Mouse (Mus musculus) E14TG2a.4 (cell line): ENCODE data around the gene Gm45021.

ENCODE experiments used
- H3K27me3 ChIP-seq: 2 replicates; pipeline ENCODE4 v1.6.1; 2014; ENCODE audit warnings: low read length, control low read depth; ENCODE audit not compliant: insufficient read depth
- H3K36me3 ChIP-seq: 2 replicates; pipeline ENCODE4 v1.6.1; 2014; ENCODE audit warnings: low read length, control low read depth; ENCODE audit not compliant: insufficient read depth
- H3K4me1 ChIP-seq: replicated peaks from 2 replicates; pipeline ENCODE4 v1.6.1; 2014; ENCODE audit warnings: low read depth, low read length, control low read depth
- H3K4me3 ChIP-seq: replicated peaks from 2 replicates; pipeline ENCODE4 v1.5.1; 2014; ENCODE audit warnings: mild to moderate bottlenecking, low read length
- H3K9me3 ChIP-seq: 2 replicates; pipeline ENCODE4 v1.6.1; 2014; ENCODE audit warnings: low read length, control low read depth
- CTCF ChIP-seq: conservative IDR thresholded peaks from 2 replicates; pipeline ENCODE4 v1.5.1; 2014; ENCODE audit warnings: low read length
- NANOG ChIP-seq: IDR thresholded peaks from 2 replicates; pipeline ENCODE4 v1.6.1; 2014; ENCODE audit warnings: borderline replicate concordance, low read length, mixed read lengths
- POU5F1 ChIP-seq: IDR thresholded peaks from 2 replicates; pipeline ENCODE4 v1.6.1; 2014; ENCODE audit warnings: low read length, borderline replicate concordance

Gm45021 gene

GRCm38 (mm10) chr6:48581257-48581656, 8.2 kb upstream of the Gm45021 start:
- TF ChIP-seq NANOG (no peak), CTCF (no peak), POU5F1 (no peak)
- Histone ChIP-seq H3K4me1 (no peaks in the 10 kb centered on the region), H3K4me3 (no peak overlapping the region), H3K36me3 (no peaks in the 10 kb centered on the region), H3K9me3 (peaks cover 5% of the 10 kb centered on the region), H3K27me3 (peaks cover 10% of the 10 kb centered on the region)

GRCm38 (mm10) chr6:48582037-48582436, 7.4 kb upstream of the Gm45021 start:
- TF ChIP-seq NANOG (no peak), CTCF (peak; percentile 87)
- Histone ChIP-seq H3K9me3 (peaks cover 9% of the 10 kb centered on the region), H3K4me3 (no peak overlapping the region), H3K4me1 (no peaks in the 10 kb centered on the region), H3K36me3 (no peaks in the 10 kb centered on the region), H3K27me3 (peaks cover 10% of the 10 kb centered on the region)

DNA sequence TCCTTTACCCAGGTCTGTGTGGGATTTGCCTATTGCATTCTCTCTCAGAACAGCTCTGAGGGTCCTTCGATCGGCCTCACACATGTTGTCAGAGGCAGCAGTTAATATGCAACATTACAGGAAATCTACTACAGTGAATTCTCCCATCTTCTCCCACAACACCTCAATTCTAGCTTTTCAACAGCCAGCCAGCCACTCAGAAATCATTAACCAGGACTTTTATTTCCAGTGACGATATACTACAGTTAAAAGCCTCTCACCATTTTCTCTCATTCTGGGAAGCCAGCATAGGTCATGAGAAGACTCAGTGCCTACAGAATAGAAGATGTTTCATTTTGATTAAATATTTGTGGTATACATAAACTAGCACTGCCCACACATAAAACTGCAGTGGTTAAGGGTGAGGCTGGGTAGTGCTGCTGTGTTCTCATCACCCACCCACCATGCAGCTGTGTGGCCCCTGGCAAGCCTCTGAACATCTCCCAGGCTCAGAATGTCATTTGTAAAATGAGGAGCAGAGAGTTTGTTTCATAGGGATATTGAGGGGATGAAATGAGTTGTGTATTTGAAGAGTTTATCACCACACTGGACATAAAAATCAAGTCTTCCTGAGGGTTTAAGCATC, 1.9 kb downstream of the Gm45021 start:
- Histone ChIP-seq H3K4me3 (no peak overlapping the region), H3K27me3 (peaks cover 61% of the 10 kb centered on the region), H3K36me3 (no peaks in the 10 kb centered on the region), H3K4me1 (peaks cover 24% of the 10 kb centered on the region), H3K9me3 (peaks cover 3% of the 10 kb centered on the region)
- TF ChIP-seq POU5F1 (no peak), CTCF (no peak), NANOG (no peak)

GRCm38 (mm10) chr6:48591871-48592270, 2.5 kb downstream of the Gm45021 start:
- H3K9me3 ChIP-seq, result no peaks in the 10 kb centered on the region
- H3K36me3 ChIP-seq, result no peaks in the 10 kb centered on the region
- peaks cover 29% of the 10 kb centered on the region for H3K4me1 ChIP-seq
- H3K27me3 ChIP-seq, result peaks cover 66% of the 10 kb centered on the region
- no peak overlapping the region for H3K4me3 ChIP-seq
- TF ChIP-seq POU5F1 (no peak), CTCF (no peak), NANOG (no peak)

DNA sequence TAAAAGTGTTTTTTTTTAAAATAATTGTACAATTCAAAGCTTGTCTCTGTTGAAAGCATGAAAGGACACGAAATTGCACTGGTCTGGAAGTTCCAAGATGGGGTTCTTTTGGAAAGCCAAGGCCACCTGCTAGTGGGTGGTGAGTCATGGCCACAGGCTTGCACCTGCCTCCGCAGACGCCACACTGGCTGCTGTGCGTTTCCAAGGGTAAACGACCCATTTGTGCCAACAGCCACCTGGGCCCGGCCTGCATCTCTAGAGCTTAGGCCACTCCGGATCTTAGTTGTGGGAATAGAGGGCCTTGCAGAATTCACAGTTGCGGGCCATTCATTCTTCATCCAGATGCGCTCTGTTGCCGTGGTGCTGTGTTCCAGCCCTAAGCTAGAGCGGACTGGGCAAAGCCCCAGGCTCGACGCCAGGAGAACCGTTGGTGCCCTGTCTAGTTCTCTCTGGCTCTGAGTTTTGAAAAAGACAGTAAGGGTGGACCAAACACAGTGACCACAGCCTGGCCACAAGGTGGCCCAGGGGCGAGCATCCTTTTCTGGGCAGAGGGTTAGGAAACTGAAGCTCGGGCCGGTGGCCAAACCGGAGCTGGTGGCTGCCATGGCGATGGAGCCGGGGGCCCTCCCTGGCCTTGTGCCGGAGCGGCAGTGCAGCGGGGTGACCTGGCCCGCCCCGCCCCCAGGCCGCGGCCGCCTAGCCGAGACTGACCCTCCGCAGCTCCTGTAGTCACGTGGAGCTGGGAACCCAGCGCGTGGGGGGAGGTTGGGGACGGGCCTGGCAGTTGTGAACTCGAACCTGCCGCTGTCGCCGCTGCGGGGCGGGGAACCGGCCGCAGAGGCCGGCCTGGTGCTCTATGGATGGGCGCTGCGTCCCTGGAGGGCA, 4.0 kb downstream of the Gm45021 start, which contains the start of the genes Repin1 and Gm44965:
Repin1 (plus strand) TSS at position 726 of the 885 bp plus-strand sequence.
Gm44965 (plus strand) TSS at position 784 of the 885 bp plus-strand sequence.
- Histone ChIP-seq H3K27me3 (peaks cover 81% of the 10 kb centered on the region), H3K36me3 (no peaks in the 10 kb centered on the region), H3K4me1 (peaks cover 39% of the 10 kb centered on the region), H3K4me3 (peak within 1 kb of the TSS; percentile 82), H3K9me3 (no peaks in the 10 kb centered on the region)
- TF ChIP-seq NANOG, result no peak
- TF ChIP-seq CTCF, result no peak
- no peak for TF ChIP-seq POU5F1

DNA sequence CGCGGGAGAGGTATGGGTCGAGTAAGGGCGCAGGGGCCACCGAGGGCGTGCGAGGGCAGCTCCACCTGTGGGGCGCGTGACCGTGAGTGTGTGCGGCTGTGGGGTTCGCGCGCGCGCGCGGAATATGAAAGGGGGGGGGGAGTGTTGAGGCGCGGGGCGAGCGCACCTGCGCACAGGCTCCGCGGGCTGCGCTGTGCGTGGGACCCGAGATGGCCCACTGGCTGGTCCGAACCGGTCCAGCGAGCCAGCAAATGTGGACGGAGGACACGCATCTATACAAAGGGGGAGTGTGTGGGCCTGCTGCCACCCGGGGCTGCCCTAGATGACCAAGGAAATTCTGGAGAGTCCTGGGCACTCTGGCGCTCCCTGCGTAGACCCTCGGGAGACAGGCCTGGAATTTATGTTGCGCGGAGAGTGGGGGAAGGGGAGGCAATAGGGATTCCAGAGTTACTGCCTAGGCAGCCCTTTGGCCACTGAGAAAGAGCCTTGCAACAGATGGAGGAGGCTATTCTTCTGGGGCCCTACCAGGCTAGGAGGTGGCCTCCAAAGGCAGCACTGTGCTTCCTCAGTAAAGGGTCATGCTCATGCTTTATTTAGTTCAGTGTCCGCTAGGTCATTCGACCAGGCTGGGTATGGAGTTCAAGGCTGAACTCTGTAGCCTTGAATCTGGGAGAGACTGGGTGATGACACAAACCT, 4.8 kb downstream of the Gm45021 start:
- H3K27me3 ChIP-seq, result peaks cover 89% of the 10 kb centered on the region
- H3K4me1 ChIP-seq, result peaks cover 39% of the 10 kb centered on the region
- H3K36me3 ChIP-seq, result peaks cover 4% of the 10 kb centered on the region; the same call in 1 of the 2 replicates
- H3K4me3 ChIP-seq, result peak overlapping the region; percentile 82
- no peaks in the 10 kb centered on the region for H3K9me3 ChIP-seq
- TF ChIP-seq NANOG, result no peak
- no peak for TF ChIP-seq CTCF
- no peak for TF ChIP-seq POU5F1

- no peak for TF ChIP-seq NANOG
- H3K9me3 ChIP-seq, result no peaks in the 10 kb centered on the region
- peaks cover 94% of the 10 kb centered on the region for H3K27me3 ChIP-seq
- H3K36me3 ChIP-seq, result peaks cover 9% of the 10 kb centered on the region; the same call in 1 of the 2 replicates
- peaks cover 39% of the 10 kb centered on the region for H3K4me1 ChIP-seq
- peak overlapping the region; percentile 82 for H3K4me3 ChIP-seq
Observed at GRCm38 (mm10) chr6:48595278-48595677, 5.9 kb downstream of the Gm45021 start.
